Mouse (Mus musculus): ENCODE measurements around the gene 6430548M08Rik.

GRCm38 (mm10) chr8:120075347-120075746 lies 38.6 kb upstream of the 6430548M08Rik start:
- TF ChIP-seq CTCF (IDR thresholded peaks at IDR 0.05; ENCODE audit: low read depth), result no peak
- no peak for TF ChIP-seq EP300 (optimal IDR thresholded peaks at IDR 0.05)
